Mouse (Mus musculus) erythroblast, embryonic 14.5 days (primary cell): Measurements from ENCODE around the gene Gm9195.

ENCODE experiments used
- GATA1 ChIP-seq: IDR thresholded peaks from 2 replicates; pipeline ENCODE4 v1.6.1; 2012; ENCODE audit warnings: low read length, inconsistent platforms, mixed read lengths
- TAL1 ChIP-seq: IDR thresholded peaks from 3 replicates; pipeline ENCODE4 v1.6.1; 2012; ENCODE audit warnings: low read length, inconsistent platforms, mixed read lengths

DNA sequence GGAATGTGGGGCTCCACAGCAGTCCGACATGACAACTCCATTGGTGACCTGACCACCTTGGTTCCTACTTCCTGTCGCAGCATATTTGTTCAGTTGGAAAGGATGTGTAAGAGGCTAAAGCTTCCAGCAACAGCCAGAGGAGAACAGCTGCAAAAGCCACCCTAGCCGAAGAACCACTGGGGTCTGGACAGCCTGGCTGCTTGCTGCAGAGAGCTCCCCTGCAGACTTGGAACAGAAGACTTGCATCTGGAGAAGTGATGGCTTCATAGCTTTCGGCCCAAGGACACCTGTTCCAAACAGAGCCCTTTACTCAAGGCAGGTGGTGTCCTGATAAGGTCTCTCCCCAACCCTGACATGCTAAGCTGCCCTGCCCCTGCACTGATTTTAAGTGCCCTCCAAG lies 102.3 kb downstream of the Gm9195 start:
- TF ChIP-seq GATA1 (no peak), TAL1 (no peak)
